Mouse (Mus musculus): ENCODE measurements around the gene Aox3. TPM values are rescaled to one million over a fixed set of nuclear protein-coding genes. Genes with fewer than 3 reads are reported as not detected.
A peak's percentile ranks its signal among the peaks of the same experiment; 100 is the strongest.

The Aox3 gene
- polyA plus RNA-seq, 1 experiment from 2014 or later = 1.0 TPM

- WGBS (ENCODE audit: insufficient replicate concordance) = 52% methylated on average over 10 of the region's 10 CpGs
- H3K27ac ChIP-seq (replicated peaks) = peak overlapping the region; percentile 66
Measured at GRCm38 (mm10) chr1:58144384-58145069, 31.6 kb downstream of the Aox3 start.

GRCm38 (mm10) chr1:58146026-58146425 lies 33.1 kb downstream of the Aox3 start:
- Histone ChIP-seq H3K36me3 (replicated peaks) (no peaks in the 10 kb centered on the region), H3K27me3 (no peaks in the 10 kb centered on the region), H3K4me3 (replicated peaks) (no peak overlapping the region), H3K4me2 (no peak overlapping the region), H3K4me1 (replicated peaks) (0 out of 2 replicates have a peak, but pooled peaks cover 4% of the 10 kb centered on the region), H3K27ac (replicated peaks) (no peak overlapping the region), H3K9me3 (replicated peaks) (no peaks in the 10 kb centered on the region), H3K9ac (no peak overlapping the region)
- ATAC-seq (ENCODE audit: insufficient read depth) = no peak
- WGBS (ENCODE audit: insufficient replicate concordance) = 67% methylated on average over 10 of the region's 10 CpGs

More at GRCm38 (mm10) chr1:58144384-58145069, 31.6 kb downstream of the Aox3 start:
- Histone ChIP-seq H3K4me2 (peak overlapping the region; percentile 25; the same call in 1 of the 2 replicates), H3K27me3 (no peaks in the 10 kb centered on the region), H3K4me1 (replicated peaks) (0 out of 2 replicates have a peak, but pooled peaks cover 4% of the 10 kb centered on the region), H3K9ac (no peak overlapping the region), H3K9me3 (replicated peaks) (no peaks in the 10 kb centered on the region), H3K4me3 (replicated peaks) (no peak overlapping the region), H3K36me3 (replicated peaks) (no peaks in the 10 kb centered on the region)
- peak; percentile 80 for ATAC-seq (ENCODE audit: insufficient read depth)

- Histone ChIP-seq H3K4me1 (replicated peaks) (0 out of 2 replicates have a peak, but pooled peaks cover 4% of the 10 kb centered on the region), H3K9me3 (replicated peaks) (no peaks in the 10 kb centered on the region), H3K4me3 (replicated peaks) (no peak overlapping the region), H3K27me3 (no peaks in the 10 kb centered on the region), H3K9ac (no peak overlapping the region), H3K4me2 (no peak overlapping the region), H3K36me3 (replicated peaks) (no peaks in the 10 kb centered on the region), H3K27ac (replicated peaks) (no peak overlapping the region)
- ATAC-seq (ENCODE audit: insufficient read depth) = no peak
- 59% methylated on average over 6 of the region's 6 CpGs for WGBS (ENCODE audit: insufficient replicate concordance)
Measured at GRCm38 (mm10) chr1:58147776-58148175, 34.8 kb downstream of the Aox3 start.

- no peak overlapping the region for H3K27ac ChIP-seq (replicated peaks)
- no peaks in the 10 kb centered on the region for H3K4me1 ChIP-seq (replicated peaks)
- no peak overlapping the region for H3K4me3 ChIP-seq (replicated peaks)
- H3K4me2 ChIP-seq = no peak overlapping the region
- no peak overlapping the region for H3K9ac ChIP-seq
- WGBS (ENCODE audit: insufficient replicate concordance) = 56% methylated on average over 8 of the region's 8 CpGs
- ATAC-seq (ENCODE audit: insufficient read depth) = no peak
- H3K9me3 ChIP-seq (replicated peaks) = no peaks in the 10 kb centered on the region
- H3K27me3 ChIP-seq = no peaks in the 10 kb centered on the region
- no peaks in the 10 kb centered on the region for H3K36me3 ChIP-seq (replicated peaks)
Measured at GRCm38 (mm10) chr1:58152247-58152646, 39.3 kb downstream of the Aox3 start.

GRCm38 (mm10) chr1:58156747-58157146 lies 43.8 kb downstream of the Aox3 start:
- Histone ChIP-seq H3K27ac (replicated peaks) (no peak overlapping the region), H3K9ac (no peak overlapping the region), H3K27me3 (no peaks in the 10 kb centered on the region), H3K4me1 (replicated peaks) (no peaks in the 10 kb centered on the region), H3K36me3 (replicated peaks) (no peaks in the 10 kb centered on the region), H3K4me3 (replicated peaks) (no peak overlapping the region), H3K9me3 (replicated peaks) (no peaks in the 10 kb centered on the region), H3K4me2 (no peak overlapping the region)
- WGBS (ENCODE audit: insufficient replicate concordance) = 46% methylated on average over 5 of the region's 5 CpGs
- ATAC-seq (ENCODE audit: insufficient read depth) = no peak

GRCm38 (mm10) chr1:58169893-58170292 lies 57.0 kb downstream of the Aox3 start:
- Histone ChIP-seq H3K27me3 (no peaks in the 10 kb centered on the region), H3K36me3 (replicated peaks) (no peaks in the 10 kb centered on the region), H3K27ac (replicated peaks) (no peak overlapping the region), H3K4me2 (no peak overlapping the region), H3K9me3 (replicated peaks) (no peaks in the 10 kb centered on the region), H3K9ac (no peak overlapping the region), H3K4me3 (replicated peaks) (no peak overlapping the region), H3K4me1 (replicated peaks) (no peaks in the 10 kb centered on the region)
- no peak for ATAC-seq (ENCODE audit: insufficient read depth)
- WGBS (ENCODE audit: insufficient replicate concordance) = 47% methylated on average over 6 of the region's 6 CpGs

GRCm38 (mm10) chr1:58188514-58189175 lies 75.7 kb downstream of the Aox3 start:
- Histone ChIP-seq H3K4me2 (no peak overlapping the region), H3K36me3 (replicated peaks) (no peaks in the 10 kb centered on the region), H3K4me1 (replicated peaks) (no peaks in the 10 kb centered on the region), H3K9me3 (replicated peaks) (no peaks in the 10 kb centered on the region), H3K4me3 (replicated peaks) (no peak overlapping the region), H3K27ac (replicated peaks) (no peak overlapping the region), H3K9ac (no peak overlapping the region), H3K27me3 (no peaks in the 10 kb centered on the region)
- no peak for ATAC-seq (ENCODE audit: insufficient read depth)
- 43% methylated on average over 5 of the region's 5 CpGs for WGBS (ENCODE audit: insufficient replicate concordance)

- Histone ChIP-seq H3K9ac (no peak overlapping the region), H3K27ac (replicated peaks) (no peak overlapping the region), H3K9me3 (replicated peaks) (no peaks in the 10 kb centered on the region), H3K4me1 (replicated peaks) (no peaks in the 10 kb centered on the region), H3K36me3 (replicated peaks) (no peaks in the 10 kb centered on the region), H3K4me2 (no peak overlapping the region), H3K27me3 (no peaks in the 10 kb centered on the region), H3K4me3 (replicated peaks) (no peak overlapping the region)
- 64% methylated on average over 12 of the region's 12 CpGs for WGBS (ENCODE audit: insufficient replicate concordance)
- no peak for ATAC-seq (ENCODE audit: insufficient read depth)
Measured at GRCm38 (mm10) chr1:58194317-58194716, 81.4 kb downstream of the Aox3 start.

GRCm38 (mm10) chr1:58194988-58195387 lies 82.1 kb downstream of the Aox3 start:
- H3K27ac ChIP-seq (replicated peaks) = no peak overlapping the region
- H3K36me3 ChIP-seq (replicated peaks) = no peaks in the 10 kb centered on the region
- no peaks in the 10 kb centered on the region for H3K27me3 ChIP-seq
- no peak overlapping the region for H3K9ac ChIP-seq
- H3K4me1 ChIP-seq (replicated peaks) = no peaks in the 10 kb centered on the region
- H3K9me3 ChIP-seq (replicated peaks) = no peaks in the 10 kb centered on the region
- H3K4me3 ChIP-seq (replicated peaks) = no peak overlapping the region
- ATAC-seq (ENCODE audit: insufficient read depth) = no peak
- 43% methylated on average over 3 of the region's 3 CpGs for WGBS (ENCODE audit: insufficient replicate concordance)
- peak overlapping the region; percentile 4 for H3K4me2 ChIP-seq

GRCm38 (mm10) chr1:58195541-58195940 lies 82.6 kb downstream of the Aox3 start:
- WGBS (ENCODE audit: insufficient replicate concordance) = 17% methylated on average over 10 of the region's 10 CpGs
- H3K36me3 ChIP-seq (replicated peaks) = no peaks in the 10 kb centered on the region
- ATAC-seq (ENCODE audit: insufficient read depth) = no peak
- H3K9me3 ChIP-seq (replicated peaks) = no peaks in the 10 kb centered on the region
- no peak overlapping the region for H3K4me3 ChIP-seq (replicated peaks)
- H3K4me2 ChIP-seq = peak overlapping the region; percentile 4
- H3K9ac ChIP-seq = no peak overlapping the region
- H3K27ac ChIP-seq (replicated peaks) = no peak overlapping the region
- no peaks in the 10 kb centered on the region for H3K27me3 ChIP-seq
- no peaks in the 10 kb centered on the region for H3K4me1 ChIP-seq (replicated peaks)

GRCm38 (mm10) chr1:58197023-58197422 lies 84.1 kb downstream of the Aox3 start:
- H3K36me3 ChIP-seq (replicated peaks) = no peaks in the 10 kb centered on the region
- H3K9me3 ChIP-seq (replicated peaks) = no peaks in the 10 kb centered on the region
- H3K9ac ChIP-seq = no peak overlapping the region
- 66% methylated on average over 9 of the region's 9 CpGs for WGBS (ENCODE audit: insufficient replicate concordance)
- no peak for ATAC-seq (ENCODE audit: insufficient read depth)
- H3K4me1 ChIP-seq (replicated peaks) = no peaks in the 10 kb centered on the region
- H3K4me2 ChIP-seq = no peak overlapping the region
- H3K27me3 ChIP-seq = no peaks in the 10 kb centered on the region
- no peak overlapping the region for H3K27ac ChIP-seq (replicated peaks)
- no peak overlapping the region for H3K4me3 ChIP-seq (replicated peaks)
